In the genomic region with DNA sequence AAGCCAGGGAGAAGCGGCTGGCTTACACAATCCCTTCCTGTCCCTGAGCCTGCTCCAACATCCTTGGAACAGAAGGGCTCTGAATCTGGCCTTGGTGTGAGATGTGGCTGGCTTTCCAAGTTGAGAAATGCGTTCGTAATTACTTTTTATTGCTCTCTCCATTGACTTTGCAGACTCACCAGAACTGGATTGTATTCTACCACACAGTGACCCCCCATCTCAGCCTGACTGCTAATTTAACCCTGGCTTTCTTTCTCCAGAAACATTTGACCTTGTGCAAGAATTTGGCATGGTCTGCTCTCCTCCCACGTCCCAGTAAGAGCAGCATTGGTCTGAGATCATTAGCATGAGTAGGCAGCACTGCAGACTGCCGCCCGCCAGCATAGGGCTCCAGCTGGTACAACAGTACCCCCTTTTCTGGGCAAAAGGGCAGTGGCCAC, we compare ENCODE assay signal across 7 mouse cellular contexts.
DNase-seq lines count a peak whose midpoint lies in the region; ATAC-seq and TF ChIP-seq lines count a peak whose summit lies in the region.

No protein-coding gene starts in this region.

- no peak overlapping the region for H3K9ac ChIP-seq in hindbrain, postnatal 0 days (replicated peaks; ENCODE audit: low read length)

- TF ChIP-seq CTCF in hindbrain, postnatal 0 days (IDR thresholded peaks at IDR 0.05; ENCODE audit: low read depth), result no peak

- 34% methylated on average over 6 of the region's 6 CpGs for WGBS in hindbrain, postnatal 0 days

- no peaks in the 10 kb centered on the region for H3K27me3 ChIP-seq in hindbrain, postnatal 0 days (ENCODE audit: insufficient read depth, low read length)

- H3K4me1 ChIP-seq in hindbrain, postnatal 0 days (ENCODE audit: insufficient read depth, low read length), result peaks cover 13% of the 10 kb centered on the region

- intact Hi-C loops in left cerebral cortex, postnatal 14 days (cut with DNase I), result no loop called here

- peak overlapping the region; percentile 41 for H3K27ac ChIP-seq in hindbrain, postnatal 0 days

- DNase-seq in MN1 (ENCODE audit: low spot score), result peak; percentile 17
- peak; percentile 75 to 94 for DNase-seq in adrenal gland, adult (ENCODE audit: inconsistent age in 2 of 2, low spot score in 1 of 2)
- peak; percentile 14 for DNase-seq in forelimb bud, embryonic 11.5 days (ENCODE audit: low read depth, low spot score)
- DNase-seq in hindbrain, postnatal 0 days (ENCODE audit: low spot score), result peak; percentile 61
- peak; percentile 15 to 31 for DNase-seq in left cerebral cortex, postnatal 14 days (ENCODE audit: low spot score in 2 of 2)
- DNase-seq in testis, postnatal 10 days (ENCODE audit: low spot score), result peak; percentile 46
- DNase-seq in spleen, adult 12 weeks (ENCODE audit: low spot score), result no peak

- H3K4me3 ChIP-seq in hindbrain, postnatal 0 days (ENCODE audit: low read length), result no peak overlapping the region

- ATAC-seq in hindbrain, postnatal 0 days, result peak; percentile 94

- no peak overlapping the region for H3K4me2 ChIP-seq in hindbrain, postnatal 0 days (ENCODE audit: low read depth, low read length)

- H3K9me3 ChIP-seq in hindbrain, postnatal 0 days (ENCODE audit: low read length), result no peaks in the 10 kb centered on the region

- H3K36me3 ChIP-seq in hindbrain, postnatal 0 days (ENCODE audit: insufficient read depth, low read length), result no peaks in the 10 kb centered on the region
